Mouse (Mus musculus): Measurements from ENCODE around the gene Lhx6.

DNA sequence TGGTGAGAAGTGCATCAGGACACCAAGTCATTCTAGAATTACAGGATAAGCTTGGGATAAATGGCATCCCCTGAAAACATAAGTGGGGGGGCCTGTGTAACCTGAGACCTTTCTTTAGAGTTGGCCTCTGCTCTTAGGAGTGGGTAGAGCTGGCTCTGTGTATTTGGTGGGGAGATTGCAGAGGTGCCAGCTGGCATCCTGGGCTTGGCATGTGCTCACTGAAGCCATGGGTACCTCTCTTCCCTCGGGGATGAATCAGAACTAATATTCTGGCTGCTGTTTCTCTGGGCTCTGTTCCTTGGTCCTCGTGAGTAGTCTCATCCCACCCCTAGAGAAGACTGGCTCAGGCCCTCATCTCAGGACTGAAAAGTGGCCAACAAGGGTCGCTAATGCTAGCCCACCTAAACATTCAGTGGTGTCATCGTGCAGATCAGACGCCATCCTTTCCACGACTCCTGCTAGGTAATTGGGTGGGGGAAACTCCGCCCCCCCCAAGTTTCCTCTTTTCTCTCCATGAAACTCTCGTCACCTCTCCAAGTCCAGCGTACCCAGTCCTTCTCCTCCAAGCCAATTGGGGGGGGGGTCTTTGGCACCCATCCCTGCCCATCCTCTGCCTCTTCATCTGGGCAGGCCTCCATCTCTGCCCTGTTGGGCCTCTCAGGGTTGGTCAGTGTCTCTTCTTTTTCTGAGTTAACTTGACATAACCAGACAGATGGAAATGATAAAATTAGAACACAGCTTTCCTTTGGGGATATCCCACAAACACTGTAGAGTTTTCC, 22.2 kb downstream of the Lhx6 start:
- no peak for TF ChIP-seq CTCF (IDR thresholded peaks at IDR 0.05; ENCODE audit: low read depth)
- no peak for TF ChIP-seq EP300 (IDR thresholded peaks at IDR 0.05; ENCODE audit: low read depth)
